Mouse (Mus musculus) C2C12 (cell line): Measurements from ENCODE around the gene Fbxw9.

Experiments
- CEBPB ChIP-seq: IDR thresholded peaks from one replicate; pipeline ENCODE4 v1.6.1; 2011; ENCODE audit warnings: low read depth, mild to moderate bottlenecking, control low read depth, moderate library complexity
- CTCF ChIP-seq: IDR thresholded peaks from one replicate; pipeline ENCODE4 v1.5.1; 2011; ENCODE audit not compliant: control insufficient read depth, insufficient read depth, insufficient read length
- FOSL1 ChIP-seq: IDR thresholded peaks from one replicate; pipeline ENCODE4 v1.8.0; 2011; ENCODE audit warnings: mild to moderate bottlenecking, low read length; ENCODE audit not compliant: poor library complexity, insufficient read depth, severe bottlenecking
- MAX ChIP-seq: IDR thresholded peaks from one replicate; pipeline ENCODE4 v1.6.1; 2011; ENCODE audit warnings: mild to moderate bottlenecking, control low read depth
- MYOD1 ChIP-seq: IDR thresholded peaks from one replicate; pipeline ENCODE4 v1.6.1; 2011; ENCODE audit warnings: low read depth; ENCODE audit not compliant: control insufficient read depth, insufficient read length
- MYOG ChIP-seq: IDR thresholded peaks from one replicate; pipeline ENCODE4 v1.6.1; 2011; ENCODE audit not compliant: control insufficient read depth, insufficient read length; ENCODE audit errors: extremely low read depth
- USF1 ChIP-seq: IDR thresholded peaks from one replicate; pipeline ENCODE4 v1.6.1; 2011; ENCODE audit warnings: low read depth, mild to moderate bottlenecking, control low read depth, moderate library complexity

DNA sequence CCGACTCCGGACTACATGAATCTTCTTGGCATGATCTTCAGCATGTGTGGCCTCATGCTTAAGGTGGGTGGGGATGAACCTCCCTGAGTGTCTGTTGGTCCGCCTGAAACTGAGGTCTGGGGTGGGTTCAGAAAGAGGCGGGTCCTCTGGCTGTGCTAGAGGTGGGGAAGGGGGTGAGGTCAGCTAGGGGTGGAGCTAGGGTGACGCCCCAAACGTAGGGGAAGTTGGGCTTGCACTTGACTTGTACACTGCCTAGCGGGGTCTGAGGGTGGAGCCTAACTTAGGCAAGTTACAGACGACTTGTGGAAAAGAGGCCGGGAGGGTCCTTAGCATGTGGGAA is 21.3 kb downstream of the Fbxw9 start, which contains the start of gene Wdr83:
- TF ChIP-seq CTCF, result no peak
- TF ChIP-seq USF1, result no peak
- TF ChIP-seq MYOD1, result no peak
- TF ChIP-seq FOSL1, result no peak
- TF ChIP-seq CEBPB, result no peak
- TF ChIP-seq MYOG, result no peak
- TF ChIP-seq MAX, result no peak
